Mouse (Mus musculus) midbrain, postnatal 0 days (tissue): ENCODE measurements around the gene Cd63. TPM values are rescaled to one million over a fixed set of nuclear protein-coding genes. Genes with fewer than 3 reads are reported as not detected.

Experiments used
- ATAC-seq: fragments of 200-750 bp; cut with Nextera tagmentation; 2 replicates; pipeline ENCODE4 v1.8.0; 2017; ENCODE audit warnings: moderate number of reproducible peaks, mild to moderate bottlenecking, moderate TSS enrichment, moderate library complexity; ENCODE audit not compliant: low FRiP score
- DNase-seq: peaks from one replicate; pipeline ENCODE4 v3.0.0-alpha.2; 2015; ENCODE audit warnings: low spot score
- H3K27ac ChIP-seq: fragments of 300-500 bp; sonication (generic); 2 replicates; pipeline ENCODE4 v1.5.1; 2014; ENCODE audit warnings: low read depth, mild to moderate bottlenecking, low read length, mixed read lengths
- H3K27me3 ChIP-seq: fragments of 300-500 bp; sonication (generic); 2 replicates; pipeline ENCODE4 v1.6.1; 2014; ENCODE audit warnings: low read length, control low read depth, mixed read lengths; ENCODE audit not compliant: insufficient read depth
- H3K36me3 ChIP-seq: fragments of 300-500 bp; sonication (generic); 2 replicates; pipeline ENCODE4 v1.6.1; 2014; ENCODE audit warnings: low read length, control low read depth, mixed read lengths; ENCODE audit not compliant: insufficient read depth
- H3K4me1 ChIP-seq: fragments of 300-500 bp; sonication (generic); 2 replicates; pipeline ENCODE4 v1.6.1; 2014; ENCODE audit warnings: mild to moderate bottlenecking, control low read depth, antibody characterized with exemption, low read length, mixed read lengths; ENCODE audit not compliant: insufficient read depth
- H3K4me2 ChIP-seq: fragments of 300-500 bp; sonication (generic); 2 replicates; pipeline ENCODE4 v1.6.1; 2014; ENCODE audit warnings: low read depth, mild to moderate bottlenecking, low read length, mixed read lengths; ENCODE audit not compliant: poor library complexity, severe bottlenecking
- H3K4me3 ChIP-seq: fragments of 300-500 bp; sonication (generic); 2 replicates; pipeline ENCODE4 v1.5.1; 2014; ENCODE audit warnings: low read depth, mild to moderate bottlenecking, low read length, moderate library complexity
- H3K9ac ChIP-seq: fragments of 300-500 bp; sonication (generic); replicated peaks from 2 replicates; pipeline ENCODE4 v1.6.1; 2014; ENCODE audit warnings: mild to moderate bottlenecking, low read length, moderate library complexity, mixed read lengths; ENCODE audit not compliant: poor library complexity, severe bottlenecking
- H3K9me3 ChIP-seq: fragments of 300-500 bp; sonication (generic); 2 replicates; pipeline ENCODE4 v1.6.1; 2016; ENCODE audit warnings: low read length, control low read depth
- CTCF ChIP-seq: IDR thresholded peaks from 2 replicates; pipeline ENCODE4 v1.5.1; 2016; ENCODE audit warnings: antibody characterized with exemption, mild to moderate bottlenecking
- WGBS: fragments of 180-500 bp; shearing (Covaris S2); extraction: QIAGEN DNeasy Blood & Tissue Kit; methylation state at CpG from one replicate; pipeline ENCODE4 v1.1.7; 2014; 5-methylcytosine and 5-hydroxymethylcytosine counted together
- polyA plus RNA-seq: library from polyadenylated mRNA; unstranded; fragments of >200 nt; fragmentation: Nextera tagmentation; extraction: Ambion mirVana; gene quantifications from 2 replicates; pipeline ENCODE4 v1.2.1, GENCODE M21; 2015
- total RNA-seq: library from RNA; depleted of rRNA; stranded (reverse); fragments of >200 nt; gene quantifications from 2 replicates; pipeline ENCODE4 v1.2.3, GENCODE M21; 2014; rRNA removed

Gene Cd63
- total RNA-seq (16.6 and 28.6 TPM in 2 replicates), polyA plus RNA-seq (231 and 238 TPM in 2 replicates)

DNA sequence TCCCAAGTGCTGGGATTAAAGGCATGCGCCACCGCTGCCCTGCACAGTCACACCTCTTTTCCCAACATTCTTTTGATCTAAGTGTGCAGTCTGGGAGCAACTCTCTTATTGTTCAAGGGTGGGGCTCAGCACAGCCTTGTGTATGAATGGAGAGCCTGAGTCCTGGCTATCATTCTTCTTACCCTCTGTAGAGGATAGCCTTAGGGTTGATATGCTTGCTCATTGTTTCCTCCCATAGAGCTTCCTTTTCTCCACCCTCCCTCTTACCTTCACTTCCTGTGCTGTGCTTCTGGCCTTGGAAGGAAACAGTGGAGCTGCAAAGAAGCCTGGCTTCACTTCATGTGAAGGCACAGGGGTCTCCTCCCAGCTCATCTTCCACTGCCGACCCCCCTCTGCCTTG is at the start of gene Cd63:
TSS of gene Cd63 (plus strand) at position 292 of the 400 bp plus-strand sequence.
- Histone ChIP-seq H3K27me3 (peaks cover 9% of the 10 kb centered on the region; the same call in 1 of the 2 replicates), H3K4me3 (no peak within 1 kb of the TSS)

DNA sequence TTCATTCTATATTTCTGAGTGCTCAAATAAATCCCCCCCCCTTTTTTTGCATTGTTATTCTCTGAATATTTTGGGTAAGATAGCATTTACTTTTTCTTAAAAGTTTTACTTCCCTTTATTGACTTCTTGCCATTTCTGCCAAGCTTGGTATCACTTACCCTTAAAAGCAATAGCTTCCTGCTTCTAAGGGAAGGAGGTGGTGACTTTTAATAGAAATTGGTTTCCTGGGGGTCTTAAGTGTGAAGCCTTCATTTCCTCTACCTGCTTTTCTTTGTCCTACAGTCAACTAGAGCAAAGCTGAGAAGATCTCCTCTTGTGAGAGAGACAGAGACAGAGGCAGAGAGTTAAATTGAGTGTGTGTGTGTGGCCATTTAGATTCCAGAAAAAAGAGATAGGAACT is 39.6 kb upstream of the Cd63 start:
- no peak overlapping the region for H3K4me3 ChIP-seq

More for the DNA sequence above, at the start of gene Cd63:
- 85% methylated on average over 3 of the region's 3 CpGs for WGBS
- Histone ChIP-seq H3K9ac (no peak within 1 kb of the TSS), H3K4me1 (no peaks in the 10 kb centered on the region), H3K9me3 (no peaks in the 10 kb centered on the region), H3K36me3 (no peaks in the 10 kb centered on the region), H3K27ac (no peak within 1 kb of the TSS), H3K4me2 (no peak within 1 kb of the TSS)
- ATAC-seq (no peak), DNase-seq (no peak)
- TF ChIP-seq CTCF: no peak

DNA sequence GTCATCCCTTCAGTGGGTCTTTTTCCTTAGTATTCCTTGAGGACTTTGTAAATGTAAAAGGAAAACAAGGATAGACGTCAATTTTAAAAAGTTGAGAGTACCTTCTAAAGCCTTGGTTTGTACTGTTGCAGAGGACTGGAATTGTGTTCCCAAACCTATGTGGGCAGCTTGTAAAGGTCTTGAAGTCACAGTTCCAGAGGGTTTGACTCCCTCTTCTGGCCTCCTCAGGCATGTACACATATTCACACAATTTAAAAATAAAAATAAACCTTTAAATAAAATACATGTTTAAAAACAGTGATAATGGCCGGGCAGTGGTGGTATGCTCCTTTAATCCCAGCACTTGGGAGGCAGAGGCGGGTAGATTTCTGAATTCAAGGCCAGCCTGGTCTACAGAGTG is 34.7 kb upstream of the Cd63 start:
- DNase-seq: no peak
- WGBS: 85% methylated on average over 3 of the region's 3 CpGs
- Histone ChIP-seq H3K9me3 (no peaks in the 10 kb centered on the region), H3K27me3 (no peaks in the 10 kb centered on the region), H3K36me3 (peaks cover 13% of the 10 kb centered on the region; the same call in 1 of the 2 replicates), H3K4me3 (no peak overlapping the region), H3K4me1 (no peaks in the 10 kb centered on the region), H3K4me2 (no peak overlapping the region), H3K9ac (no peak overlapping the region), H3K27ac (no peak overlapping the region)
- TF ChIP-seq CTCF: peak; percentile 42
- no peak for ATAC-seq

More for the DNA sequence above, 39.6 kb upstream of the Cd63 start:
- Histone ChIP-seq H3K27me3 (no peaks in the 10 kb centered on the region), H3K9me3 (no peaks in the 10 kb centered on the region), H3K9ac (no peak overlapping the region), H3K27ac (no peak overlapping the region), H3K4me2 (no peak overlapping the region), H3K36me3 (peaks cover 6% of the 10 kb centered on the region; the same call in 1 of the 2 replicates), H3K4me1 (no peaks in the 10 kb centered on the region)
- ATAC-seq: no peak
- no peak for DNase-seq
- TF ChIP-seq CTCF: no peak

DNA sequence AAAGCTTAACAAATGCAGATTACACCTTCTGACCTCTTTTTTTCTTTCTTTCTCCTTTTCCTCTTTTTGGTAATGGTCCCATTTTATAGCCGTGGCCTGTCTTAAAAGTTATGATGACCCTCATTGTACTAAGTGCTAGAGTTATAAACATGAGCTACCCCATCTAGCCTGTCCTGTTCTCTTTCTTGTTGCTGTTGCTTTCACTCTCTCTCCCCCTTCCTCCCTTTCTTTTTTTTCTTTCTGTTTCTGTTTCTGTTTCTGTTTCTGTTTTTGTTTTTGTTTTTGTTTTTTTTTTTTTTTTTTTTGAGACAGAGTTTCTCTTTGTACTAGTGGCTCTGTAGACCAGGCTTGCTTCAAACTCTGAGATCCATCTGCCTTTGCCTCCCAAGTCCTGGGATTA is 34.3 kb upstream of the Cd63 start:
- TF ChIP-seq CTCF: no peak
- WGBS: 95% methylated on average over 1 of the region's 1 CpGs
- Histone ChIP-seq H3K27ac (no peak overlapping the region), H3K4me3 (no peak overlapping the region), H3K4me1 (no peaks in the 10 kb centered on the region), H3K4me2 (no peak overlapping the region), H3K9ac (no peak overlapping the region), H3K27me3 (no peaks in the 10 kb centered on the region), H3K36me3 (peaks cover 13% of the 10 kb centered on the region; the same call in 1 of the 2 replicates), H3K9me3 (no peaks in the 10 kb centered on the region)
- ATAC-seq: no peak
- no peak for DNase-seq

DNA sequence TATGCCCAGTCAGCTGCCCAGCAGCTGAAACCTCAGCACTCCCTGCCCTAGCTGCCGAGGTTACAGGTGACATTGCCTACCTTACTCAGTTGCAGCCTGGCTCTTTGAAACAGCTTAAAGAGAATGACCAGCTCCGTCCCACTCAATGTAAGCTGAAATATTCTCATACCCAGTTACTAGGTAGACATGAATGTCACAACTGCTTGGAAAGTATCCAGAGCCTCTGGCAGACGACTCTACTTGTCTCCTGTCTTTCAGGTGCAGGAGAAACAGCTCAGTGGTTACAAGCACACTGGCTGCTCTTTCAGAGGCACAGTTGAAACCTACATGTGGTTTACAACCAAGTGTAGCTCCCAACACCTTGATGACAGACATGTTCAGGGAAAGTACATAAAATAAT is 30.4 kb upstream of the Cd63 start:
- TF ChIP-seq CTCF: no peak
- Histone ChIP-seq H3K36me3 (peaks cover 17% of the 10 kb centered on the region), H3K27me3 (no peaks in the 10 kb centered on the region), H3K4me2 (no peak overlapping the region), H3K4me3 (no peak overlapping the region), H3K9me3 (no peaks in the 10 kb centered on the region), H3K9ac (no peak overlapping the region), H3K4me1 (no peaks in the 10 kb centered on the region), H3K27ac (no peak overlapping the region)
- 80% methylated on average over 3 of the region's 3 CpGs for WGBS
- no peak for DNase-seq
- no peak for ATAC-seq

DNA sequence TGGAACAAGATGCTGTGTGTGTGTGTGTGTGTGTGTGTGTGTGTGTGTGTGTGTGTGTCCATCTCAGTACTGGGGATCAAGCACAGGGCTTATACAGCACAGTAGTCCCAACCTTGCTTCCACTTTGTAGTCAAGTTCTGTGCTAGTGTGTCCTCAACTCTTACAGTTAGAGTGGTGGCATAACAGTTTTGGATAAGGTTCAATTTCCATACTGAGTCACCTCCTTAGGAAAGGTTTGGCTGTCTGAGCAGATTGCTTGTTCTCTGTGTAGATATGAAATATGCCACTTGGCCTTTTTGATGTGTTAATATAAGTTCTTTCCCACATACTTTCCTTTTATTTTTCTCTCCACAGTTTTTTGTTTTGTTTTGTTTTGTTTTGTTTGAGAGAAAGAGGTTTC is 22.5 kb upstream of the Cd63 start:
- Histone ChIP-seq H3K4me3 (no peak overlapping the region), H3K27ac (no peak overlapping the region), H3K27me3 (no peaks in the 10 kb centered on the region), H3K4me2 (no peak overlapping the region), H3K4me1 (no peaks in the 10 kb centered on the region), H3K9me3 (no peaks in the 10 kb centered on the region), H3K9ac (no peak overlapping the region), H3K36me3 (peaks cover 15% of the 10 kb centered on the region; the same call in 1 of the 2 replicates)
- TF ChIP-seq CTCF: no peak
- DNase-seq (no peak), ATAC-seq (no peak)
